Mouse (Mus musculus) megakaryocyte, adult 5-6 weeks (primary cell): ENCODE measurements at regions not wholly inside any gene's neighbourhood (a gene's known extent, or its start where the extent isn't known, plus 50 kb on each side); places are given as distances from the start of the nearest gene placed in this dataset.

Source experiments
- ATAC-seq: 2 replicates; pipeline ENCODE4 v1.8.0; 2016; ENCODE audit warnings: mild to moderate bottlenecking, inconsistent platforms; ENCODE audit not compliant: poor library complexity, severe bottlenecking

- no peak for ATAC-seq
These were observed 174.2 kb downstream of the Efnb2 start for GRCm38 (mm10) chr8:8486866-8487265.

GRCm38 (mm10) chr8:8485252-8485651, 175.8 kb downstream of the Efnb2 start:
- no peak for ATAC-seq

- no peak for ATAC-seq
These were observed 176.5 kb downstream of the Efnb2 start for GRCm38 (mm10) chr8:8484546-8484945.

- ATAC-seq, result no peak
These were observed 178.1 kb downstream of the Efnb2 start for GRCm38 (mm10) chr8:8482707-8483480.

- ATAC-seq, result no peak
These were observed 183.6 kb downstream of the Efnb2 start for GRCm38 (mm10) chr8:8477456-8477855.

GRCm38 (mm10) chr8:8468552-8468951, 192.5 kb downstream of the Efnb2 start:
- no peak for ATAC-seq

- ATAC-seq, result no peak
These were observed 194.4 kb downstream of the Efnb2 start for GRCm38 (mm10) chr8:8466526-8467244.

GRCm38 (mm10) chr8:8462455-8462854, 198.6 kb downstream of the Efnb2 start:
- ATAC-seq, result no peak

GRCm38 (mm10) chr8:8457536-8457935, 203.5 kb downstream of the Efnb2 start:
- ATAC-seq, result no peak

GRCm38 (mm10) chr8:8453944-8454343, 207.1 kb downstream of the Efnb2 start:
- ATAC-seq, result no peak

- ATAC-seq, result no peak
These were observed 208.8 kb downstream of the Efnb2 start for GRCm38 (mm10) chr8:8452226-8452625.

GRCm38 (mm10) chr8:8448911-8449310, 212.1 kb downstream of the Efnb2 start:
- no peak for ATAC-seq

GRCm38 (mm10) chr8:8441568-8441967, 219.5 kb downstream of the Efnb2 start:
- ATAC-seq, result no peak

GRCm38 (mm10) chr8:8440903-8441302, 220.1 kb downstream of the Efnb2 start:
- ATAC-seq, result no peak

- no peak for ATAC-seq
These were observed 234.8 kb downstream of the Efnb2 start for GRCm38 (mm10) chr8:8426201-8426600.

GRCm38 (mm10) chr8:8423443-8423842, 237.6 kb downstream of the Efnb2 start:
- ATAC-seq, result no peak

- ATAC-seq, result no peak
These were observed 239.3 kb downstream of the Efnb2 start for GRCm38 (mm10) chr8:8421713-8422112.

- ATAC-seq, result no peak
These were observed 241.4 kb downstream of the Efnb2 start for GRCm38 (mm10) chr8:8419360-8420330.

- no peak for ATAC-seq
These were observed 242.1 kb downstream of the Efnb2 start for GRCm38 (mm10) chr8:8418929-8419328.

- ATAC-seq, result no peak
These were observed 242.5 kb downstream of the Efnb2 start for GRCm38 (mm10) chr8:8418525-8418924.

GRCm38 (mm10) chr8:8416092-8416701, 244.8 kb downstream of the Efnb2 start:
- no peak for ATAC-seq
